Mouse (Mus musculus): ENCODE measurements around the gene Apoa1. TPM values are rescaled to one million over a fixed set of nuclear protein-coding genes. Genes with fewer than 3 reads are reported as not detected.

Gene Apoa1
- 2.3 and 2.7 TPM in 2 replicates for polyA plus RNA-seq (2016; fragmentation: Nextera tagmentation; extraction: Ambion mirVana)

- Histone ChIP-seq H3K9ac (no peak within 1 kb of the TSS), H3K27me3 (no peaks in the 10 kb centered on the region), H3K27ac (no peak within 1 kb of the TSS), H3K9me3 (no peaks in the 10 kb centered on the region), H3K4me2 (replicated peaks) (peak within 1 kb of the TSS; percentile 72; the same call in 1 of the 2 replicates), H3K36me3 (0 out of 2 replicates have a peak, but pooled peaks cover under 1% of the 10 kb centered on the region), H3K4me3 (no peak within 1 kb of the TSS), H3K4me1 (peaks cover 7% of the 10 kb centered on the region; the same call in 1 of the 2 replicates)
- ATAC-seq (ENCODE audit: insufficient number of reproducible peaks, insufficient read depth, low FRiP score, low TSS enrichment) = no peak
- 68% methylated on average over 9 of the region's 9 CpGs for WGBS
Observed at GRCm38 (mm10) chr9:46228491-46228890, at the start of gene Apoa1. Gene Apoa1, plus strand, starts transcription at chr9:46228580.

DNA sequence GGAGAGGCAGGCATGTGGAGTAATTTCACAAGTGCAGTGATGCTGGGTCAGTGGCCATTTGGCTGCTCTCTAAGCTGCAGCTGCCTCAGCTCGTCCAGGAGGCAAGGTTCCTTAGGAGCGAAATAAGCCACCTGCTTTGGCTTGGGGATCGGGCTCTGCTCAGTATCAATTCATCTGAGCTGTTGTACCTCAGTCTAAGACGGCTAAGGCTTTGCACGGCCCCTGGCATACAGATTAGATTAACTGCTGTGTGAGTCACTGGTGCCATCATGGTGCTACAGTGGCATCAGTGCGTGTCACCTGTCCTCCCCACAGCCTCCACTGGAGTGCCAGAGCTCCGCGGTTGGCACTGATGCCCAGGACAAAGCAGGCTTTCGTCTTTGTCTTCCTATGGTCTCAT is 49.8 kb upstream of the Apoa1 start:
- Histone ChIP-seq H3K9me3 (no peaks in the 10 kb centered on the region), H3K27ac (no peak overlapping the region), H3K4me1 (0 out of 2 replicates have a peak, but pooled peaks cover 5% of the 10 kb centered on the region), H3K4me2 (replicated peaks) (no peak overlapping the region), H3K9ac (no peak overlapping the region), H3K4me3 (no peak overlapping the region), H3K27me3 (no peaks in the 10 kb centered on the region), H3K36me3 (peaks cover 8% of the 10 kb centered on the region; the same call in 1 of the 2 replicates)
- 89% methylated on average over 9 of the region's 9 CpGs for WGBS
- ATAC-seq (ENCODE audit: insufficient number of reproducible peaks, insufficient read depth, low FRiP score, low TSS enrichment) = no peak

GRCm38 (mm10) chr9:46181297-46181696 is 47.1 kb upstream of the Apoa1 start:
- H3K4me1 ChIP-seq = no peaks in the 10 kb centered on the region
- H3K27ac ChIP-seq = no peak overlapping the region
- no peak overlapping the region for H3K9ac ChIP-seq
- WGBS = 86% methylated on average over 8 of the region's 8 CpGs
- no peak overlapping the region for H3K4me3 ChIP-seq
- no peak overlapping the region for H3K4me2 ChIP-seq (replicated peaks)
- peaks cover 8% of the 10 kb centered on the region; the same call in 1 of the 2 replicates for H3K36me3 ChIP-seq
- H3K27me3 ChIP-seq = no peaks in the 10 kb centered on the region
- no peak for ATAC-seq (ENCODE audit: insufficient number of reproducible peaks, insufficient read depth, low FRiP score, low TSS enrichment)
- no peaks in the 10 kb centered on the region for H3K9me3 ChIP-seq

DNA sequence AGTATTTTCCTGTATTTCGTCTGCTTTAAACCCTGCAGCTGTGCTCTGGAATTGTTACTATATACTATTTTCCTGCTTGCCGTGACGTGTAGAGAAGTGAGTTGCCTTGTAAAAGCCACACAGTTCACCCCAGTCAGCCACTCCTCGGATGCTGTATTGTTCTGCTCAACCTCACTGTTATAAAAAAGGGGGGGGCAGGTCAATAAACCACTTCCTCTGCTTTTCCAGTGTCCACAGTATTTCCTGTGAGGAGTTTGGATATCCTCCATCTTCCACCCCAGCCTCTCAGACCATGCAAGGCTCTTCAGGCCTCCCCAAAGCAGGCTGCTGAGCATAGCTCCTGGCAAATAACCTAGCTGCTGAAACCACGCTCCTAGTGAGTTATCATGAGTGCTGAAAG is 43.8 kb upstream of the Apoa1 start:
- Histone ChIP-seq H3K9me3 (no peaks in the 10 kb centered on the region), H3K4me2 (replicated peaks) (no peak overlapping the region), H3K4me1 (no peaks in the 10 kb centered on the region), H3K27ac (no peak overlapping the region), H3K36me3 (no peaks in the 10 kb centered on the region), H3K27me3 (no peaks in the 10 kb centered on the region), H3K9ac (no peak overlapping the region), H3K4me3 (no peak overlapping the region)
- no peak for ATAC-seq (ENCODE audit: insufficient number of reproducible peaks, insufficient read depth, low FRiP score, low TSS enrichment)
- 75% methylated on average over 5 of the region's 5 CpGs for WGBS

DNA sequence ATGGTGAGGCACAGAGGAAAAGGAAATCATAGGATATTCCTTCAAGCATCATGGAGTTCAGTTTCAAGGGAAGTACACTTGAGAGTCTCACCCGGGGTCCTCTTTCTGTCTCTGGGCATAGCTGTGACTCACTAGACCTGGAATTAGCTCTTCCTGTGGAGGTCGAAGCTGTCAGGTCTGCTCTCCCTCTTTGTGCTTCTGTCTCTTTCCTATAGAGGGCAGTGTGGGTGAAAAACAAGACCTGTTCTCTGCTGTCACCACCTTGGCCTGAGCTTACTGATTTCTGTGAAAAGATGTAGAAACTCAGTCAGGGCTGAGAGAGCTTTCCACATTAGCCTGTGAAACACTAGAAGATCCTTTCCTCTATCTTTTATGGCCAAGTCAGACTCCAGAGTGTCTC is 43.2 kb upstream of the Apoa1 start:
- ATAC-seq (ENCODE audit: insufficient number of reproducible peaks, insufficient read depth, low FRiP score, low TSS enrichment) = no peak
- H3K4me3 ChIP-seq = no peak overlapping the region
- WGBS = 43% methylated on average over 2 of the region's 2 CpGs

GRCm38 (mm10) chr9:46186387-46186786 is 42.0 kb upstream of the Apoa1 start:
- Histone ChIP-seq H3K4me3 (no peak overlapping the region), H3K4me1 (0 out of 2 replicates have a peak, but pooled peaks cover 7% of the 10 kb centered on the region), H3K27me3 (no peaks in the 10 kb centered on the region), H3K9ac (no peak overlapping the region), H3K9me3 (no peaks in the 10 kb centered on the region), H3K36me3 (no peaks in the 10 kb centered on the region), H3K4me2 (replicated peaks) (no peak overlapping the region), H3K27ac (no peak overlapping the region)
- ATAC-seq (ENCODE audit: insufficient number of reproducible peaks, insufficient read depth, low FRiP score, low TSS enrichment) = no peak
- WGBS = 88% methylated on average over 1 of the region's 1 CpGs

More for the DNA sequence above, 43.2 kb upstream of the Apoa1 start:
- no peaks in the 10 kb centered on the region for H3K4me1 ChIP-seq
- no peak overlapping the region for H3K4me2 ChIP-seq (replicated peaks)
- no peaks in the 10 kb centered on the region for H3K27me3 ChIP-seq
- no peaks in the 10 kb centered on the region for H3K36me3 ChIP-seq
- no peaks in the 10 kb centered on the region for H3K9me3 ChIP-seq
- H3K9ac ChIP-seq = no peak overlapping the region
- no peak overlapping the region for H3K27ac ChIP-seq

DNA sequence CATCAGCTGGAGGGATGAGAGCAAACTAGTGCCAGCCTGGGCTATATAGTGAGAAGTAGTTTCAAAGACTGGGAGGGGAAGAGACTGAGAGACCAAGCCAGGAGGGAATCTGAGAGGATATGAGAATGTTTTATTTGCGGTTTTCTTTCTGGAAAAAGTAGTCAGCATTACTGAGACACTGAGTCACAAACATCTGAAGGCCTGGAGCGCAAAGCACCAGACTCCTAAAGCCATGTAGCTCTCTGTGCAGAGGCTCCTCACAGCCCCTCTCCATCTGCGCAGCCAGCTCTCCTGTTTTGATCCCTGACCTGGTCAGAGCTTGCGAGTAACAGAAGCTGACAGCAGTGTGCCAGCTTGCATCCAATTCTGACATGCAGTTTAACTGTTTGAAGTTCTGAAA is 40.0 kb upstream of the Apoa1 start:
- no peak for ATAC-seq (ENCODE audit: insufficient number of reproducible peaks, insufficient read depth, low FRiP score, low TSS enrichment)
- 80% methylated on average over 4 of the region's 4 CpGs for WGBS
- Histone ChIP-seq H3K4me1 (0 out of 2 replicates have a peak, but pooled peaks cover 7% of the 10 kb centered on the region), H3K9me3 (no peaks in the 10 kb centered on the region), H3K27me3 (no peaks in the 10 kb centered on the region), H3K4me3 (no peak overlapping the region), H3K9ac (no peak overlapping the region), H3K36me3 (no peaks in the 10 kb centered on the region), H3K27ac (no peak overlapping the region), H3K4me2 (replicated peaks) (no peak overlapping the region)

DNA sequence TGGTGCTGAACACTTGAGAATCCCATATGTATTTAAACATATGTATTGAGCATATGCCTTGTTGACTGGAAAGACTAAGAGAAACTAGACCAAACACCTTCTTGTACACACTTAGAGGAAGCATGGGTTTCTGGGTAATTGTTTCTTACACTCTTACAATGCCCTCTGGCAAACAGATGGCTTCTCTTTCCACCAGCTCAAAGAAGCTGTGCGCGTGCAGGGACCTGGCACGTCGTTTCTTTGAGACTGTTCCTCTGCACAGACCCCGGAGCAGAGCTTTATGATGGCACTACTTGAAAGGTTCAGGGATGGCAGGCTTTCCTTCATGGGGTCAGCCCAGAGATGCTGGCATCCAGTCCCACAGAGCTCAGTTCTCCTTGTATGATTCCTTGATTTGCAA is 39.4 kb upstream of the Apoa1 start:
- 0 out of 2 replicates have a peak, but pooled peaks cover 7% of the 10 kb centered on the region for H3K4me1 ChIP-seq
- no peaks in the 10 kb centered on the region for H3K36me3 ChIP-seq
- no peaks in the 10 kb centered on the region for H3K9me3 ChIP-seq
- 57% methylated on average over 5 of the region's 5 CpGs for WGBS
- no peaks in the 10 kb centered on the region for H3K27me3 ChIP-seq
- no peak overlapping the region for H3K9ac ChIP-seq
- no peak overlapping the region for H3K4me2 ChIP-seq (replicated peaks)
- H3K4me3 ChIP-seq = no peak overlapping the region
- no peak for ATAC-seq (ENCODE audit: insufficient number of reproducible peaks, insufficient read depth, low FRiP score, low TSS enrichment)
- no peak overlapping the region for H3K27ac ChIP-seq

DNA sequence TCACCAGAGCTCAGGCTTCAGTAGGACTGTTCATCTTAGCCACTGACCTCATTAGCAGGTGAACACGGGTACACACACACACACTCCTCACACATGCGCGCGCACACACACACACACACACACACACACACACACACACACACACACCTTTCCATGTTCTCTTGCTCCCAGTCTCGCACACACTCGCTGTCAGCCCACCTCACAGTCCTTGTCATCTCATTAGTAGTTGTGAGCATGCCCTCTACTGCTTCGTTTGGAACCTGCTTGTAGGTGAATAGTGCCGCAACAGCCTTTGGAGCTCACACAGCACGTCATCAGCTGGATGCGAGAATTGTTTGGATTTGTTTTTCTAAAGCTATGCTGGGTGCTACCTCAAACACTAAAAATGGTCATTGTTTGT is 39.0 kb upstream of the Apoa1 start:
- H3K9me3 ChIP-seq = no peaks in the 10 kb centered on the region
- 84% methylated on average over 10 of the region's 10 CpGs for WGBS
- H3K9ac ChIP-seq = no peak overlapping the region
- 0 out of 2 replicates have a peak, but pooled peaks cover 7% of the 10 kb centered on the region for H3K4me1 ChIP-seq
- ATAC-seq (ENCODE audit: insufficient number of reproducible peaks, insufficient read depth, low FRiP score, low TSS enrichment) = no peak
- H3K4me3 ChIP-seq = no peak overlapping the region
- no peaks in the 10 kb centered on the region for H3K27me3 ChIP-seq
- no peaks in the 10 kb centered on the region for H3K36me3 ChIP-seq
- H3K27ac ChIP-seq = no peak overlapping the region
- no peak overlapping the region for H3K4me2 ChIP-seq (replicated peaks)

DNA sequence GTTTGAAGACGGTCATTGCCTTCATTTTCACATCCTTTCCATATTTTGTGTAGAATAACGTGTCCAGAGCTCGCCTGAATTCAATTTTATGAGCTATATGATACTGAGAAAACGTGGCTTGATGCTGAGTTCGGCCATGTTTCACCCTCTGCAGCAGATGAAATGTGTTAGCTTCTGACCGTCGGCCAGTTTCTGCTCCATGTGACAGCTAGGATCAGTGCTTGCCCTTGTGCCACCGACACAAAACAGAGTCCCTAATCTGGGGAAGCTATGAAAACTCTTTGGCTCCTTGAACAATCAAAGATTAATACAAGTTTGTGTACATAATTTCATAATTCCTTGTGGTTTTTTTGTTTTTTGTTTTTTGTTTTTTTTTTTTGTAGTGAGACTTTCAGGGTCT is 37.1 kb upstream of the Apoa1 start:
- H3K9me3 ChIP-seq = no peaks in the 10 kb centered on the region
- 49% methylated on average over 8 of the region's 8 CpGs for WGBS

GRCm38 (mm10) chr9:46191644-46192043 is 36.7 kb upstream of the Apoa1 start:
- Histone ChIP-seq H3K27ac (no peak overlapping the region), H3K4me2 (replicated peaks) (no peak overlapping the region), H3K9ac (no peak overlapping the region), H3K36me3 (peaks cover 17% of the 10 kb centered on the region; the same call in 1 of the 2 replicates), H3K4me3 (no peak overlapping the region), H3K9me3 (no peaks in the 10 kb centered on the region), H3K4me1 (0 out of 2 replicates have a peak, but pooled peaks cover 7% of the 10 kb centered on the region), H3K27me3 (no peaks in the 10 kb centered on the region)
- 29% methylated on average over 1 of the region's 1 CpGs for WGBS
- no peak for ATAC-seq (ENCODE audit: insufficient number of reproducible peaks, insufficient read depth, low FRiP score, low TSS enrichment)

More for the DNA sequence above, 37.1 kb upstream of the Apoa1 start:
- no peak for ATAC-seq (ENCODE audit: insufficient number of reproducible peaks, insufficient read depth, low FRiP score, low TSS enrichment)
- H3K4me2 ChIP-seq (replicated peaks) = no peak overlapping the region
- H3K36me3 ChIP-seq = peaks cover 12% of the 10 kb centered on the region; the same call in 1 of the 2 replicates
- no peak overlapping the region for H3K4me3 ChIP-seq
- 0 out of 2 replicates have a peak, but pooled peaks cover 7% of the 10 kb centered on the region for H3K4me1 ChIP-seq
- 0 out of 2 replicates have a peak overlapping the region, but pooled peaks have one; percentile 17 for H3K27ac ChIP-seq
- no peaks in the 10 kb centered on the region for H3K27me3 ChIP-seq
- 0 out of 2 replicates have a peak overlapping the region, but pooled peaks have one; percentile 27 for H3K9ac ChIP-seq

- Histone ChIP-seq H3K27ac (no peak overlapping the region), H3K27me3 (no peaks in the 10 kb centered on the region), H3K36me3 (peaks cover 25% of the 10 kb centered on the region; the same call in 1 of the 2 replicates), H3K4me3 (no peak overlapping the region), H3K9ac (no peak overlapping the region), H3K9me3 (no peaks in the 10 kb centered on the region), H3K4me2 (replicated peaks) (no peak overlapping the region), H3K4me1 (0 out of 2 replicates have a peak, but pooled peaks cover 7% of the 10 kb centered on the region)
- ATAC-seq (ENCODE audit: insufficient number of reproducible peaks, insufficient read depth, low FRiP score, low TSS enrichment) = no peak
- 82% methylated on average over 6 of the region's 6 CpGs for WGBS
Observed at GRCm38 (mm10) chr9:46192642-46193041, 35.7 kb upstream of the Apoa1 start.
